Comparison of ENCODE assay signal across 18 mouse cellular contexts in genomic region chr6:37222947-37223510, GRCm38 (mm10).
DNase-seq lines count a peak whose midpoint lies in the region; ATAC-seq and TF ChIP-seq lines count a peak whose summit lies in the region.
"Had no signal": no experiment of that assay in that cellular context is flagged by ENCODE, and none has a peak within 500 bp of the region (broad histone marks: within the 10 kb centered on the region; RNA-seq: fewer than 3 reads in every experiment).

No protein-coding gene starts in this region.

- 50% methylated on average over 7 of the region's 7 CpGs for WGBS in liver, adult 2 months
- 29% methylated on average over 7 of the region's 7 CpGs for WGBS in liver, embryonic 11.5 days
- 20% methylated on average over 7 of the region's 7 CpGs for WGBS in liver, embryonic 16.5 days (ENCODE audit: insufficient replicate concordance)

- TF ChIP-seq CTCF in liver, adult 2 months (IDR thresholded peaks at IDR 0.05; ENCODE audit: low read depth, low read length) = no peak

- TF ChIP-seq POLR2A in liver, adult 2 months (IDR thresholded peaks at IDR 0.05; ENCODE audit: extremely low read depth, insufficient read depth, low read length) = no peak

- no peak for ATAC-seq in liver, embryonic 11.5 days (replicated peaks; ENCODE audit: low FRiP score)
- ATAC-seq in liver, embryonic 16.5 days (ENCODE audit: low read depth) = peak; percentile 43; the same call in 1 of the 2 replicates
- ATAC-seq in cerebellum, adult (ENCODE audit: insufficient number of reproducible peaks, low FRiP score, low TSS enrichment) = no peak
- ATAC-seq: CD4-positive, CD25-positive, alpha-beta regulatory T cell, adult 4 months; intestine, embryonic 15.5 days had no signal

- H3K4me3 ChIP-seq in liver, adult 2 months (ENCODE audit: insufficient read depth, low read depth, low read length) = no peak overlapping the region
- no peak overlapping the region for H3K4me3 ChIP-seq in liver, embryonic 11.5 days (ENCODE audit: low read depth, low read length)
- H3K4me3 ChIP-seq in liver, embryonic 16.5 days (ENCODE audit: low read depth, low read length) = no peak overlapping the region
- H3K4me3 ChIP-seq: embryonic facial prominence, embryonic 13.5 days; forebrain, embryonic 10.5 days; heart, embryonic 15.5 days; hindbrain, embryonic 13.5 days; intestine, embryonic 15.5 days had no signal

- peak; percentile 44 for DNase-seq in liver, adult 2 months (ENCODE audit: extremely low read depth, low read depth, low spot score)
- DNase-seq in liver, embryonic 11.5 days (ENCODE audit: low spot score) = no peak
- DNase-seq in thymus, postnatal 0 days (ENCODE audit: low spot score) = peak; percentile 2
- no peak for DNase-seq in thymus, postnatal 4 days
- DNase-seq in adrenal gland, adult (ENCODE audit: inconsistent age in 2 of 2, low spot score in 1 of 2) = no peak
- DNase-seq: adrenal gland, postnatal 36 days; gastrocnemius, postnatal 36 days; kidney, postnatal 10 days; right cerebral cortex, adult 18-20 months had no signal

- no peaks in the 10 kb centered on the region for H3K4me1 ChIP-seq in liver, adult 2 months (ENCODE audit: control insufficient read depth, insufficient read depth, low read length)
- H3K4me1 ChIP-seq in liver, embryonic 11.5 days (replicated peaks; ENCODE audit: control insufficient read depth, insufficient read depth, low read length) = no peaks in the 10 kb centered on the region
- no peaks in the 10 kb centered on the region for H3K4me1 ChIP-seq in liver, embryonic 16.5 days (ENCODE audit: control insufficient read depth, low read depth, low read length)
- H3K4me1 ChIP-seq: intestine, embryonic 15.5 days had no signal

- H3K9me3 ChIP-seq in liver, embryonic 11.5 days (ENCODE audit: control insufficient read depth, low read length) = no peaks in the 10 kb centered on the region
- no peaks in the 10 kb centered on the region for H3K9me3 ChIP-seq in liver, embryonic 16.5 days (replicated peaks; ENCODE audit: control insufficient read depth, low read length)
- H3K9me3 ChIP-seq: embryonic facial prominence, embryonic 13.5 days; forebrain, embryonic 10.5 days; heart, embryonic 15.5 days; hindbrain, embryonic 13.5 days; intestine, embryonic 15.5 days had no signal

- no peaks in the 10 kb centered on the region for H3K36me3 ChIP-seq in liver, adult 2 months (ENCODE audit: control insufficient read depth, insufficient read depth, low read length)
- no peaks in the 10 kb centered on the region for H3K36me3 ChIP-seq in liver, embryonic 11.5 days (ENCODE audit: control insufficient read depth, insufficient read depth, low read length)
- no peaks in the 10 kb centered on the region for H3K36me3 ChIP-seq in liver, embryonic 16.5 days (ENCODE audit: control insufficient read depth, insufficient read depth)
- H3K36me3 ChIP-seq: embryonic facial prominence, embryonic 13.5 days; forebrain, embryonic 10.5 days; heart, embryonic 15.5 days; hindbrain, embryonic 13.5 days; intestine, embryonic 15.5 days had no signal

- H3K4me2 ChIP-seq in liver, embryonic 11.5 days = no peak overlapping the region
- no peak overlapping the region for H3K4me2 ChIP-seq in liver, embryonic 16.5 days (ENCODE audit: low read depth, low read length)
- H3K4me2 ChIP-seq: embryonic facial prominence, embryonic 13.5 days; heart, embryonic 15.5 days; hindbrain, embryonic 13.5 days; intestine, embryonic 15.5 days had no signal

- H3K9ac ChIP-seq in liver, adult 2 months (ENCODE audit: low read depth, low read length) = no peak overlapping the region
- H3K9ac ChIP-seq in liver, embryonic 11.5 days (ENCODE audit: low read depth, low read length) = no peak overlapping the region
- H3K9ac ChIP-seq in liver, embryonic 16.5 days (ENCODE audit: low read depth, low read length) = no peak overlapping the region
- H3K9ac ChIP-seq: embryonic facial prominence, embryonic 13.5 days; heart, embryonic 15.5 days; hindbrain, embryonic 13.5 days; intestine, embryonic 15.5 days; liver, embryonic 14.5 days had no signal

- no peaks in the 10 kb centered on the region for H3K79me2 ChIP-seq in liver, adult 2 months (ENCODE audit: control insufficient read depth, insufficient read depth, low read length)

- H3K27ac ChIP-seq in liver, adult 2 months (replicated peaks; ENCODE audit: insufficient read depth, low read depth, low read length) = no peak overlapping the region
- H3K27ac ChIP-seq in liver, embryonic 11.5 days (ENCODE audit: low read depth, low read length) = no peak overlapping the region
- no peak overlapping the region for H3K27ac ChIP-seq in liver, embryonic 16.5 days (ENCODE audit: low read length)
- H3K27ac ChIP-seq: embryonic facial prominence, embryonic 13.5 days; forebrain, embryonic 10.5 days; heart, embryonic 15.5 days; hindbrain, embryonic 13.5 days; intestine, embryonic 15.5 days; liver, embryonic 14.5 days had no signal

- H3K27me3 ChIP-seq in liver, adult 2 months (ENCODE audit: control insufficient read depth, insufficient read depth, low read length) = no peaks in the 10 kb centered on the region
- no peaks in the 10 kb centered on the region for H3K27me3 ChIP-seq in liver, embryonic 11.5 days (replicated peaks; ENCODE audit: control insufficient read depth, insufficient read depth, low read length)
- H3K27me3 ChIP-seq in liver, embryonic 16.5 days (ENCODE audit: control insufficient read depth, insufficient read depth, low read depth, low read length) = no peaks in the 10 kb centered on the region
- H3K27me3 ChIP-seq: embryonic facial prominence, embryonic 13.5 days; heart, embryonic 15.5 days; hindbrain, embryonic 13.5 days; intestine, embryonic 15.5 days had no signal

Comparison
In these comparisons a context has a peak if more than half of its experiments do, and no peak if none do; other contexts are left out.
1. DNase-seq: peak in liver, adult 2 months (single experiment) and thymus, postnatal 0 days (single experiment); none in liver, embryonic 11.5 days (single experiment), thymus, postnatal 4 days (single experiment) and adrenal gland, adult (0 of 2).